Mouse (Mus musculus) ES-Bruce4 (cell line): Measurements from ENCODE around the gene Snx15.

ENCODE experiments used
- CTCF ChIP-seq: IDR thresholded peaks from one replicate; pipeline ENCODE4 v1.8.1; 2011; ENCODE audit warnings: low read depth, low read length
- EP300 ChIP-seq: IDR thresholded peaks from 2 replicates; pipeline ENCODE4 v1.6.1; 2011; ENCODE audit warnings: low read depth, low read length; ENCODE audit not compliant: insufficient read depth

DNA sequence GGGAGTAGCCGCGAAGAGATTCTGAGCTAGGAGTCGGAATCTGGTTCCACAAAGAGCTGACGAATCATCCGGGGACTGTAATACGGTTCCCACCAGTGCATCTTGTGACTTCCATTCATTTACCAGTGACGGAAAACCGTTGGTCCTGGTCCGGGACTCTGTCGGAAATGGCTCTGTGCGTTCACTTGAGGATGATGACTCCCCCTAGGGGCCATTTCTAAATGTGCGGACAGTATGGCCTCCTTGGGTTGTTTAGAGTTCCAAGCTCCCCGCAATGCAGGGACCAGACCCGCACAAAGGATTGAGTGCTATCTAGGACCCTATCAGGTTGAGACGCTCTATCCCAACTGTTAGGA, 13.3 kb upstream of the Snx15 start, which contains the start of gene Arl2:
- TF ChIP-seq EP300 (no peak), CTCF (peak; percentile 52)
